Mouse (Mus musculus) liver, embryonic 14.5 days (tissue): ENCODE results near the gene Inpp5k. TPM values are rescaled to one million over a fixed set of nuclear protein-coding genes. Genes with fewer than 3 reads are reported as not detected.

Source experiments
- ATAC-seq: fragments of 200-750 bp; cut with Nextera tagmentation; 2 replicates; pipeline ENCODE4 v1.8.0; 2017; ENCODE audit warnings: moderate number of reproducible peaks, mild to moderate bottlenecking, moderate library complexity; ENCODE audit not compliant: insufficient read depth
- DNase-seq, 3 experiments: peaks; one replicate each; pipeline ENCODE4 v3.0.0-alpha.2; 2012 to 2013; ENCODE audit warnings: low read depth in 3 of 3, low spot score in 3 of 3
- H3K27ac ChIP-seq: fragments of 300-500 bp; sonication (generic); 2 replicates; pipeline ENCODE4 v1.5.1; 2014; ENCODE audit warnings: moderate library complexity, mild to moderate bottlenecking, control low read depth, inconsistent platforms
- H3K27me3 ChIP-seq: fragments of 300-500 bp; sonication (generic); 2 replicates; pipeline ENCODE4 v1.6.1; 2014; ENCODE audit warnings: mild to moderate bottlenecking, low read length, moderate library complexity; ENCODE audit not compliant: control insufficient read depth, insufficient read depth
- H3K36me3 ChIP-seq: fragments of 300-500 bp; sonication (generic); replicated peaks from 2 replicates; pipeline ENCODE4 v1.6.1; 2014; ENCODE audit warnings: low read depth; ENCODE audit not compliant: control insufficient read depth, insufficient read depth
- H3K4me1 ChIP-seq, 2 experiments: fragments of 200-500 bp in 1 of 2; fragments of 300-500 bp in 1 of 2; sonication (generic) in 1 of 2; replicated peaks; 2 replicates each; pipeline ENCODE4 v1.6.1; 2012 to 2014; ENCODE audit warnings: antibody characterized with exemption in 1 of 2, inconsistent platforms in 1 of 2, low read length in 1 of 2; ENCODE audit not compliant: control insufficient read depth in 2 of 2, insufficient read depth in 2 of 2
- H3K4me2 ChIP-seq: fragments of 300-500 bp; sonication (generic); 2 replicates; pipeline ENCODE4 v1.6.1; 2014; ENCODE audit warnings: low read depth, mild to moderate bottlenecking, control low read depth, moderate library complexity
- H3K4me3 ChIP-seq, 2 experiments: fragments of 200-500 bp in 1 of 2; fragments of 300-500 bp in 1 of 2; sonication (generic) in 1 of 2; 2 replicates each; pipeline ENCODE4 v1.5.1; 2012 to 2014; ENCODE audit warnings: low read depth in 2 of 2, low read length in 2 of 2, mild to moderate bottlenecking in 2 of 2, control low read depth in 1 of 2, inconsistent platforms in 1 of 2, moderate library complexity in 1 of 2; ENCODE audit not compliant: insufficient read depth in 1 of 2
- H3K9ac ChIP-seq: fragments of 300-500 bp; sonication (generic); replicated peaks from 2 replicates; pipeline ENCODE4 v1.6.1; 2014; ENCODE audit warnings: mild to moderate bottlenecking, control low read depth, moderate library complexity
- H3K9me3 ChIP-seq: fragments of 300-500 bp; sonication (generic); 2 replicates; pipeline ENCODE4 v1.6.1; 2016; ENCODE audit warnings: low read length, mixed read lengths; ENCODE audit not compliant: control insufficient read depth
- CTCF ChIP-seq: IDR thresholded peaks from 2 replicates; pipeline ENCODE4 v1.5.1; 2016; ENCODE audit warnings: antibody characterized with exemption, low read depth, control low read depth
- EP300 ChIP-seq: IDR thresholded peaks from 2 replicates; pipeline ENCODE4 v1.6.1; 2016; ENCODE audit warnings: antibody characterized with exemption, low read depth
- WGBS: fragments of 180-500 bp; shearing (Covaris S2); extraction: QIAGEN DNeasy Blood & Tissue Kit; methylation state at CpG from one replicate; pipeline ENCODE4 v1.1.7; 2014; ENCODE audit not compliant: insufficient replicate concordance; 5-methylcytosine and 5-hydroxymethylcytosine counted together
- polyA plus RNA-seq, 2 experiments: library from polyadenylated mRNA; depleted of rRNA in 1 of 2; stranded (reverse) in 1 of 2; unstranded in 1 of 2; fragments of >200 nt; fragmentation: Nextera tagmentation in 1 of 2; extraction: Ambion mirVana in 1 of 2; gene quantifications; 2 replicates each; pipeline versions ENCODE4 v1.2.1 to v1.2.3; 2012 to 2014

Gene Inpp5k
- polyA plus RNA-seq, 2 experiments = 13.0 to 16.3 TPM

DNA sequence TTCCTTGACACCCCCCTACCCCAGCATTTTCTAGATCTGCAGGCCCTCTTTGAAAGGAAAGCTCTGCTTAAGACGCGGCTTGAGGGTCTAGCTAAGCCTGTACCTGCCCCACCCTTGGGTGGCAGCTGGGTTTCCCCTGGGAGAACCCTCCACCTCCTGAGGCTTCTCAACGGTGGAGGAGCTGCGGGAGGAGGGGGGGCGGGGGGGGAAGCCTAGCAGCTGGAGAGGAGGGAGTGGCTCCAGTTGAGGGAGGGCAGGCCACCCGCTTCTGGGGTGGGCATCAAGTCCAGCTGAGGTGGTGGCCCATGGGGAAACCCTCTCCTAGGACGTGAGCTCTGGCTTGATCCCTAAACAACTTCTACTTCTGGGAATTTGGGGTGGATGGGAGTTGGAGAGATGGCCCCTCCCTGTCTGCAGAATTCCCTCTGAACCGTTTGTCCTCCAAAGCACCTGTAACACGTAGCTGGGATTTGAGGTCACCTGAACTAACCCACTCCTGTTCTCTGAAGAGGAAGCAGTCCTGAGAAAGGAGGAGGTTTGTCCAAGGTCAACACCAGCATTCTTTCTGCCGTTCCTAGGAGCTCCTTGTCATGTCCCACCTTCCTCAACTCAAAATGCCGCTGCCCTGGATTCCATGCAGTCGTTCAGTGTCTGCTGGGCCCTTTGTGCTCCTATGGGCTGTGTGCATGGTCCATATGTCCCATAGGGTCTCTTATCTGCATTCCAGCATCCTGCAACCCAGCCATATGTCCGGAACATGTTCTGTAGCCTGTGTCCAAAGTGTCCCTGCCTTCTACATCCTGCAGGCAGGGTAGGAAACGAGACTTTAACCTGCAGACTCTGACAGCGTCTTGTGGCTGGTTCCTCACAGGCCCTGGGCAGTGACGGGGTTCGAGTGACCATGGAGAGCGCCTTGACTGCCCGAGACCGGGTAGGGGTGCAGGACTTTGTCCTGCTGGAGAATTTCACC, 26.1 kb downstream of the Inpp5k start:
- Histone ChIP-seq H3K36me3 (peaks cover 2% of the 10 kb centered on the region; the same call in 1 of the 2 replicates), H3K4me3 (peak overlapping the region; percentile 59 to 85), H3K4me2 (peak overlapping the region; percentile 96), H3K27ac (no peak overlapping the region), H3K4me1 (peaks cover 33 to 34% of the 10 kb centered on the region in 2 experiments), H3K9ac (peak overlapping the region; percentile 82), H3K9me3 (no peaks in the 10 kb centered on the region), H3K27me3 (no peaks in the 10 kb centered on the region)
- DNase-seq = no peak
- TF ChIP-seq CTCF (no peak), EP300 (no peak)
- 64% methylated on average over 20 of the region's 20 CpGs for WGBS
- ATAC-seq = no peak

- TF ChIP-seq CTCF = no peak
- TF ChIP-seq EP300 = no peak
- Histone ChIP-seq H3K4me3 (no peak overlapping the region), H3K27me3 (no peaks in the 10 kb centered on the region), H3K9ac (no peak overlapping the region), H3K4me2 (no peak overlapping the region), H3K27ac (no peak overlapping the region), H3K9me3 (no peaks in the 10 kb centered on the region), H3K36me3 (peaks cover 8% of the 10 kb centered on the region; the same call in 1 of the 2 replicates), H3K4me1 (peaks cover 27% of the 10 kb centered on the region in 2 experiments)
- no peak for DNase-seq
- no peak for ATAC-seq
These were observed 27.1 kb downstream of the Inpp5k start for GRCm38 (mm10) chr11:75657841-75658240.

DNA sequence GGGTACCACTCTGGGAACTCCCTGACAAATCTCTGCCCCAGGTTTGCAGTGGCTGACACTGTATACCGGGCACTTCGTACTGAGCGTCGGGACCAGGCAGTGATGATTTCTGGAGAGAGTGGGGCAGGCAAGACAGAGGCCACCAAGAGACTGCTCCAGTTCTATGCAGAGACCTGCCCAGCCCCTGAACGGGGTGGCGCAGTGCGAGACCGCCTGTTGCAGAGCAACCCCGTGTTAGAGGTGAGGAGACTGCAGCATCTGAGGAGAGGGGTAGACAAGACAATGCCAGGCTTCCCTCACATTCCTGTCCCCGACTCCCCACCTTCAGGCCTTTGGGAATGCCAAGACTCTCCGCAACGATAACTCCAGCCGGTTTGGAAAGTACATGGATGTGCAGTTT, 27.5 kb downstream of the Inpp5k start:
- no peak overlapping the region for H3K4me3 ChIP-seq
- peaks cover 22 to 23% of the 10 kb centered on the region in 2 experiments for H3K4me1 ChIP-seq
- H3K27ac ChIP-seq = no peak overlapping the region
- H3K4me2 ChIP-seq = no peak overlapping the region
- 89% methylated on average over 13 of the region's 13 CpGs for WGBS
- DNase-seq (no peak), ATAC-seq (no peak)
- peaks cover 11% of the 10 kb centered on the region; the same call in 1 of the 2 replicates for H3K36me3 ChIP-seq
- TF ChIP-seq EP300 (no peak), CTCF (no peak)
- H3K9ac ChIP-seq = no peak overlapping the region
- H3K27me3 ChIP-seq = no peaks in the 10 kb centered on the region
- H3K9me3 ChIP-seq = no peaks in the 10 kb centered on the region

DNA sequence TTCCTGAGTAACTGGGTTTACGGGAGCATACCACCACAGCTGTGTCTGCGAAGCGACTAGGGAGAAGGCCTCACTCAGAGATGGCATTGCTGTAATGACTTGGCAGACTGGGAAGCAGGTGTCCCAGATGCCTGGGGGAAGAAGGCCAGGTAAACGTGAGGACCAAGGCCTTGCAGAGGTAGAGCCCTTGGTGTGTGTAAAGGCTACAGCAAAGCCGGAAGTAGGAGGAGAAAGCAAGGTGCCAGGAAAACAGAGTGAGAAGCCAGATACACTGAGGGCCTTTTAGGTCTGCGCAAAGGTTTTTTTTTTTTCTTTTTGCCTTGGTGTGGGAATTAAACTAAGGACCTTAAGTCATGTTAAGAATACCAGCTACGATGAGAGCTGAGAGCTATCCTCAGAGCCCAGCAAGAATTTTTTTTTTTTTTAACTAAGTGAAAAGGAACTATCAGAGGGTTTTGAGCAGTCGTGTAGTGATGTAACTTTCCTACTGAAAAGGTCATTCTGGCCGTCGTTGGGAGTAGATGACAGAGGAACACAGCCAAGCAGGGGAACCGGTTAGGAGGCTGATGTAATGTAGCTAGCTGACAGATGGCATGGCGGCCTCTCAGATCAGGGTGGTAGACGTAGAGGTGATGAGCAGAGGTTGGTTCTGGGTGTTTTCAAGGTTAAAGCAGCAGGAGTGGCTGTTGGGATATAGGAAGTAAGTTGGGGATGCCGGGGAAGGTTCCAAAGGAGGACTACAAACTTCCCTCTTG, 28.4 kb downstream of the Inpp5k start:
- Histone ChIP-seq H3K27me3 (no peaks in the 10 kb centered on the region), H3K36me3 (peaks cover 11% of the 10 kb centered on the region; the same call in 1 of the 2 replicates), H3K27ac (no peak overlapping the region), H3K9ac (no peak overlapping the region), H3K9me3 (no peaks in the 10 kb centered on the region), H3K4me1 (peaks cover 17 to 18% of the 10 kb centered on the region in 2 experiments), H3K4me3 (no peak overlapping the region), H3K4me2 (no peak overlapping the region)
- TF ChIP-seq EP300 (no peak), CTCF (no peak)
- WGBS = 78% methylated on average over 14 of the region's 14 CpGs
- no peak for ATAC-seq
- DNase-seq = no peak
